Mouse (Mus musculus) heart, postnatal 0 days (tissue): ENCODE results near the gene Bcl7b. TPM values are rescaled to one million over a fixed set of nuclear protein-coding genes. Genes with fewer than 3 reads are reported as not detected.

Source experiments
- ATAC-seq: fragments of 200-750 bp; cut with Nextera tagmentation; 2 replicates; pipeline ENCODE4 v1.8.0; 2017; ENCODE audit warnings: low read depth, moderate number of reproducible peaks, moderate library complexity; ENCODE audit not compliant: insufficient read depth
- DNase-seq: peaks from one replicate; pipeline ENCODE4 v3.0.0-alpha.2; 2016; ENCODE audit warnings: low spot score
- H3K27ac ChIP-seq: fragments of 300-500 bp; sonication (generic); 2 replicates; pipeline ENCODE4 v1.5.1; 2014; ENCODE audit warnings: low read depth, mild to moderate bottlenecking
- H3K27me3 ChIP-seq: fragments of 300-500 bp; sonication (generic); 2 replicates; pipeline ENCODE4 v1.6.1; 2014; ENCODE audit warnings: low read length, mixed read lengths; ENCODE audit not compliant: control insufficient read depth, insufficient read depth
- H3K36me3 ChIP-seq: fragments of 300-500 bp; sonication (generic); replicated peaks from 2 replicates; pipeline ENCODE4 v1.6.1; 2014; ENCODE audit warnings: low read length, mixed read lengths; ENCODE audit not compliant: control insufficient read depth, insufficient read depth
- H3K4me1 ChIP-seq: fragments of 300-500 bp; sonication (generic); 2 replicates; pipeline ENCODE4 v1.6.1; 2014; ENCODE audit warnings: antibody characterized with exemption; ENCODE audit not compliant: control insufficient read depth, insufficient read depth
- H3K4me2 ChIP-seq: fragments of 300-500 bp; sonication (generic); 2 replicates; pipeline ENCODE4 v1.6.1; 2014; ENCODE audit warnings: low read depth, mild to moderate bottlenecking, low read length, moderate library complexity
- H3K4me3 ChIP-seq: fragments of 300-500 bp; sonication (generic); 2 replicates; pipeline ENCODE4 v1.5.1; 2014; ENCODE audit warnings: low read depth, low read length
- H3K9ac ChIP-seq: fragments of 300-500 bp; sonication (generic); replicated peaks from 2 replicates; pipeline ENCODE4 v1.6.1; 2014; ENCODE audit warnings: low read depth, low read length, mixed read lengths
- H3K9me3 ChIP-seq: fragments of 300-500 bp; sonication (generic); replicated peaks from 2 replicates; pipeline ENCODE4 v1.6.1; 2016; ENCODE audit warnings: low read length; ENCODE audit not compliant: control insufficient read depth
- CTCF ChIP-seq: IDR thresholded peaks from 2 replicates; pipeline ENCODE4 v1.5.1; 2016; ENCODE audit warnings: antibody characterized with exemption, control low read depth, low read depth
- EP300 ChIP-seq: IDR thresholded peaks from 2 replicates; pipeline ENCODE4 v1.6.1; 2016; ENCODE audit warnings: antibody characterized with exemption, low read depth
- WGBS: fragments of 180-500 bp; shearing (Covaris S2); extraction: QIAGEN DNeasy Blood & Tissue Kit; methylation state at CpG from one replicate; pipeline ENCODE4 v1.1.7; 2014; 5-methylcytosine and 5-hydroxymethylcytosine counted together
- polyA plus RNA-seq: library from polyadenylated mRNA; unstranded; fragments of >200 nt; fragmentation: Nextera tagmentation; extraction: Ambion mirVana; gene quantifications from 2 replicates; pipeline ENCODE4 v1.2.1, GENCODE M21; 2015
- total RNA-seq: library from RNA; depleted of rRNA; stranded (reverse); fragments of >200 nt; gene quantifications from 2 replicates; pipeline ENCODE4 v1.2.3, GENCODE M21; 2014; ENCODE audit warnings: low replicate concordance; rRNA removed

The Bcl7b gene
- total RNA-seq = 10.6 and 23.2 TPM in 2 replicates
- polyA plus RNA-seq = 51.8 and 54.5 TPM in 2 replicates

GRCm38 (mm10) chr5:135168063-135169062, at the start of gene Bcl7b:
Gene Bcl7b, plus strand, starts transcription at chr5:135168283.
- WGBS = 3% methylated on average over 75 of the region's 95 CpGs
- Histone ChIP-seq H3K36me3 (peaks cover 24% of the 10 kb centered on the region), H3K4me3 (peak within 1 kb of the TSS; percentile 79), H3K27me3 (no peaks in the 10 kb centered on the region), H3K4me2 (peak within 1 kb of the TSS; percentile 76), H3K9me3 (no peaks in the 10 kb centered on the region), H3K4me1 (peaks cover 8% of the 10 kb centered on the region), H3K9ac (peak within 1 kb of the TSS; percentile 88), H3K27ac (peak within 1 kb of the TSS; percentile 98)
- ATAC-seq (peak; percentile 98), DNase-seq (peak; percentile 96)
- TF ChIP-seq CTCF = no peak
- peak; percentile 69; the same call in 1 of the 2 replicates for TF ChIP-seq EP300

DNA sequence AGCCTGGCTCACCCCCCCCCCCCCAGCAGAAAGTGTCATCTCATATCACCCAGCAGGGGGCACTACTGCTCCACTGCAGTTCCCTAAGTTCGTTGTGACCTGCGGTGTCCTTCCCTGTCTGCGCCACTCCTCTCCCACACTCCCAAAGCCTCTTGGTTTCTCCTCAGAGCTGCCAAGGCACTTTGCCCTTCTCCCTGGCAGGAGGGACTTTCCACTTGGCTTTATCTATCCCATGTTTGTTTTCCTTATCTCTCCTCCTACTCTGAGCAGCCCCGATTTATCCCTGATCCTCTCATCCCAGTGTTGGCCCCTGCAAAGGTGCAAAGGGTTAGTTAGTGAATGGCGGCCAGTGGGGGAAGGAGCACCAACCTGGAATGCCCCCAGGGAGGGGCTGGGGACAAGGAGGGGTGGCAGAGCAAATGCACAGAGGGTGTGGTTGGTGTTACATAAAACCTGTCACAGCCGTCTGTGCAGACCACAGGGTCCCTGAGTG, 49.4 kb upstream of the Bcl7b start:
- no peaks in the 10 kb centered on the region for H3K9me3 ChIP-seq
- DNase-seq (peak; percentile 79), ATAC-seq (peak; percentile 73)
- H3K27ac ChIP-seq = no peak overlapping the region
- no peaks in the 10 kb centered on the region for H3K36me3 ChIP-seq
- no peaks in the 10 kb centered on the region for H3K27me3 ChIP-seq
- no peaks in the 10 kb centered on the region; the same call in 1 of the 2 replicates for H3K4me1 ChIP-seq
- 14% methylated on average over 6 of the region's 6 CpGs for WGBS
- no peak overlapping the region for H3K4me3 ChIP-seq
- H3K4me2 ChIP-seq = no peak overlapping the region
- no peak overlapping the region for H3K9ac ChIP-seq
- TF ChIP-seq CTCF (peak; percentile 83), EP300 (no peak)

- no peak for ATAC-seq
- no peak overlapping the region for H3K27ac ChIP-seq
- 64% methylated on average over 4 of the region's 4 CpGs for WGBS
- TF ChIP-seq CTCF (peak; percentile 21; the same call in 1 of the 2 replicates), EP300 (no peak)
- H3K4me3 ChIP-seq = no peak overlapping the region
- no peaks in the 10 kb centered on the region for H3K27me3 ChIP-seq
- H3K4me2 ChIP-seq = no peak overlapping the region
- DNase-seq = no peak
- H3K36me3 ChIP-seq = no peaks in the 10 kb centered on the region
- no peaks in the 10 kb centered on the region; the same call in 1 of the 2 replicates for H3K4me1 ChIP-seq
- H3K9me3 ChIP-seq = no peaks in the 10 kb centered on the region
- no peak overlapping the region for H3K9ac ChIP-seq
Measured at GRCm38 (mm10) chr5:135120753-135121152, 47.3 kb upstream of the Bcl7b start.

DNA sequence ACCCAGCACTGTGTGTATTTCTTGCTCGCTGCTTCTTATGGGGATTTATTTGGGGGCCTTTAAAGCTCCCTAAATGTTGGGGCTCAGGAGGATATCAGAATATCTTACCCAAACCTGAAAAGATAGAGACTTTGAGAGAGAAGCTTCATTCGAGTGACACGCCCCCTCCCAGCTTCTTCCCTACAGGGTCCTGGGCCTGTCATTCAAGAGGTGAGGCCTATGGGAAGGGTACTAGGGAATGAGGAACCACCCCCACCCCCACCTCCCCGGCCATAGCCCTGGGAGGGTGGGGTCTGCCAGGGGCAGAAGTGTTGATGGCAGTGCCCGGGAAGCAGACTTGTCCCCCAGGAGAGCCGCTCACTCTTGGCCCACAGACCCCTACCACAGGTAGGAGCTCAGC, 42.0 kb upstream of the Bcl7b start:
- ATAC-seq = no peak
- no peak overlapping the region for H3K27ac ChIP-seq
- H3K36me3 ChIP-seq = no peaks in the 10 kb centered on the region
- H3K4me3 ChIP-seq = no peak overlapping the region
- H3K9ac ChIP-seq = no peak overlapping the region
- no peaks in the 10 kb centered on the region for H3K4me1 ChIP-seq
- H3K4me2 ChIP-seq = no peak overlapping the region
- no peaks in the 10 kb centered on the region for H3K9me3 ChIP-seq
- no peaks in the 10 kb centered on the region; the same call in 1 of the 2 replicates for H3K27me3 ChIP-seq
- 73% methylated on average over 6 of the region's 6 CpGs for WGBS
- TF ChIP-seq EP300 (no peak), CTCF (no peak)
- no peak for DNase-seq

DNA sequence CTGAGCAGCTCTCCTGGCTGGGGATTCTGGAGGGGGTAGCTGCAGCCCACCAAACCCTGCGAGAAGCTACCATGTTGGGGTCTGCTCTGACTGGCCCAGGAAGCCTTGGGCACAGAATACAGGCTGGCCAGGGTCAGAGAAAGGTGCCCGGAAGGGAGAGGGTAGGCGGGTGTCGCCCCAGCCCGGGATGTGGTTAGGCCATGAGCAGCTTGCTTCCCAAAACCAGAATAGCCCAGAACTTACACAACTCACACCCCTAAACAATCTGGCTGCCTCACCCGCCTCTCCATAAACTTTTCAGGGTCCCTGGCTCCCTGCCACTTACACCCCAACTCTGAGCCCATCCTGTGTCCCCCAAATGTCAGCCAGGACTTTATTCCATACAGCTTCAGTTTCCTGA, 40.4 kb upstream of the Bcl7b start:
- Histone ChIP-seq H3K9me3 (no peaks in the 10 kb centered on the region), H3K4me1 (no peaks in the 10 kb centered on the region), H3K9ac (no peak overlapping the region), H3K4me3 (no peak overlapping the region), H3K27me3 (peaks cover 6% of the 10 kb centered on the region), H3K36me3 (no peaks in the 10 kb centered on the region), H3K27ac (no peak overlapping the region), H3K4me2 (no peak overlapping the region)
- DNase-seq (no peak), ATAC-seq (no peak)
- WGBS = 58% methylated on average over 5 of the region's 6 CpGs
- TF ChIP-seq EP300 (no peak), CTCF (no peak)
